Mouse (Mus musculus) E14TG2a.4 (cell line): Measurements from ENCODE around the gene Gm45753.

Experiments used
- CTCF ChIP-seq: conservative IDR thresholded peaks from 2 replicates; pipeline ENCODE4 v1.5.1; 2014; ENCODE audit warnings: low read length
- POU5F1 ChIP-seq: IDR thresholded peaks from 2 replicates; pipeline ENCODE4 v1.6.1; 2014; ENCODE audit warnings: low read length, borderline replicate concordance

- TF ChIP-seq CTCF, result no peak
- TF ChIP-seq POU5F1, result no peak
Observed at GRCm38 (mm10) chr8:45235228-45235627, 73.0 kb downstream of the Gm45753 start.
